18 mouse cellular contexts compared by ENCODE assay signal in the genomic region with DNA sequence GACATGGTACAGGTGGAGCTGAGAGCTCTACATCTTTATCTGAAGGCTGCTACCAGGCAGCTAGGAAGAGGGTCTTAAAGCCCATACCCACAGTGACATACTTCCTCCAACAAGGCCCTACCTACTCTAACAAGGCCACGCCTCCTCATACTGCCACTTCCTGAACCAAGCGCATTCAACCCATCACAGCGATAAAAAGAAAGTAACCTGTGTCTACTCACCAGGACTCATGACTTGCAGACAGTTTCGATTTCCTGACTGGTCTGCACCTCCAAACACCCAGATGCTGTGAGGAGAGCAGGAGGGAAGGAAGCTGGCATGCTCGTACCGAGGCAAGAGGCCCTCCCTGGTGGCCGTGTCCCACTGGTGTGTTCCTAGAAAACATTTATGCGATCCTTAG. TPM values are rescaled to one million over a fixed set of nuclear protein-coding genes. Genes with fewer than 3 reads are reported as not detected.
DNase-seq lines count a peak whose midpoint lies in the region; ATAC-seq and TF ChIP-seq lines count a peak whose summit lies in the region.
"Had no signal": no experiment of that assay in that cellular context is flagged by ENCODE, and none has a peak within 500 bp of the region (broad histone marks: within the 10 kb centered on the region; RNA-seq: fewer than 3 reads in every experiment).

No protein-coding gene starts in this region.

- TF ChIP-seq CTCF in bone marrow, adult 2 months (IDR thresholded peaks at IDR 0.05; ENCODE audit: control insufficient read depth, insufficient read depth, low read length): no peak
- no peak for TF ChIP-seq CTCF in cerebellum, adult 2 months (IDR thresholded peaks at IDR 0.05; ENCODE audit: borderline replicate concordance, insufficient read depth, low read depth, low read length)
- no peak for TF ChIP-seq CTCF in gastrocnemius, adult 2 months (IDR thresholded peaks at IDR 0.05)
- no peak for TF ChIP-seq CTCF in hindbrain, postnatal 0 days (IDR thresholded peaks at IDR 0.05; ENCODE audit: low read depth)

- peak; percentile 90 for DNase-seq in CD4-positive helper T cell, adult 2 months (ENCODE audit: low read depth, low spot score)
- peak; percentile 29 to 49 for DNase-seq in spleen, adult 18-20 months
- DNase-seq in cerebellum, adult 2 months: no peak
- no peak for DNase-seq in gastrocnemius, adult 2 months
- DNase-seq in hindbrain, postnatal 0 days (ENCODE audit: low spot score): no peak
- DNase-seq: embryo, embryonic 11 days; heart, postnatal 4 days; kidney, adult 9 months; right cerebral cortex, postnatal 25 days had no signal

- no peaks in the 10 kb centered on the region for H3K27me3 ChIP-seq in liver, embryonic 16.5 days (ENCODE audit: control insufficient read depth, insufficient read depth, low read depth, low read length)
- H3K27me3 ChIP-seq in kidney, embryonic 15.5 days: no peaks in the 10 kb centered on the region
- no peaks in the 10 kb centered on the region for H3K27me3 ChIP-seq in cerebellum, adult 2 months (ENCODE audit: control insufficient read depth, insufficient read depth, low read length)
- H3K27me3 ChIP-seq in hindbrain, postnatal 0 days (ENCODE audit: insufficient read depth, low read length): no peaks in the 10 kb centered on the region
- H3K27me3 ChIP-seq: limb, embryonic 12.5 days had no signal

- WGBS in bone marrow, adult 2 months: 4% methylated on average over 8 of the region's 8 CpGs
- 64% methylated on average over 8 of the region's 8 CpGs for WGBS in liver, embryonic 16.5 days (ENCODE audit: insufficient replicate concordance)
- 94% methylated on average over 8 of the region's 8 CpGs for WGBS in kidney, embryonic 15.5 days
- 93% methylated on average over 8 of the region's 8 CpGs for WGBS in cerebellum, adult 2 months
- 91% methylated on average over 8 of the region's 8 CpGs for WGBS in hindbrain, postnatal 0 days

- no peaks in the 10 kb centered on the region for H3K9me3 ChIP-seq in liver, embryonic 16.5 days (replicated peaks; ENCODE audit: control insufficient read depth, low read length)
- H3K9me3 ChIP-seq in kidney, embryonic 15.5 days (replicated peaks): no peaks in the 10 kb centered on the region
- no peaks in the 10 kb centered on the region for H3K9me3 ChIP-seq in hindbrain, postnatal 0 days (ENCODE audit: low read length)
- H3K9me3 ChIP-seq: limb, embryonic 12.5 days had no signal

- peak overlapping the region; percentile 83 for H3K4me3 ChIP-seq in bone marrow, adult 2 months (replicated peaks; ENCODE audit: control insufficient read depth, low read depth, low read length)
- peak overlapping the region; percentile 14 for H3K4me3 ChIP-seq in liver, embryonic 16.5 days (ENCODE audit: low read depth, low read length)
- no peak overlapping the region for H3K4me3 ChIP-seq in kidney, embryonic 15.5 days (replicated peaks)
- no peak overlapping the region for H3K4me3 ChIP-seq in cerebellum, adult 2 months (replicated peaks; ENCODE audit: insufficient read depth, low read depth, low read length)
- no peak overlapping the region for H3K4me3 ChIP-seq in gastrocnemius, adult 2 months
- H3K4me3 ChIP-seq in hindbrain, postnatal 0 days (ENCODE audit: low read length): no peak overlapping the region
- H3K4me3 ChIP-seq: limb, embryonic 12.5 days had no signal

- ATAC-seq in liver, embryonic 16.5 days (ENCODE audit: low read depth): no peak
- ATAC-seq in kidney, embryonic 15.5 days (replicated peaks; ENCODE audit: low FRiP score): no peak
- ATAC-seq in hindbrain, postnatal 0 days: no peak
- ATAC-seq: forebrain, embryonic 16.5 days had no signal

- intact Hi-C loops in gastrocnemius, adult 2 months (cut with DNase I): no loop called here

- no peak overlapping the region for H3K9ac ChIP-seq in liver, embryonic 16.5 days (ENCODE audit: low read depth, low read length)
- H3K9ac ChIP-seq in kidney, embryonic 15.5 days: no peak overlapping the region
- no peak overlapping the region for H3K9ac ChIP-seq in hindbrain, postnatal 0 days (replicated peaks; ENCODE audit: low read length)
- H3K9ac ChIP-seq: limb, embryonic 12.5 days had no signal

- peaks cover 7% of the 10 kb centered on the region for H3K36me3 ChIP-seq in liver, embryonic 16.5 days (ENCODE audit: control insufficient read depth, insufficient read depth)
- H3K36me3 ChIP-seq in kidney, embryonic 15.5 days: peaks cover 67% of the 10 kb centered on the region
- H3K36me3 ChIP-seq in hindbrain, postnatal 0 days (ENCODE audit: insufficient read depth, low read length): peaks cover 7% of the 10 kb centered on the region; the same call in 1 of the 2 replicates

- peaks cover 1% of the 10 kb centered on the region; the same call in 1 of the 2 replicates for H3K4me1 ChIP-seq in bone marrow, adult 2 months (ENCODE audit: control insufficient read depth, insufficient read depth, low read length)
- no peaks in the 10 kb centered on the region for H3K4me1 ChIP-seq in liver, embryonic 16.5 days (ENCODE audit: control insufficient read depth, low read depth, low read length)
- no peaks in the 10 kb centered on the region for H3K4me1 ChIP-seq in kidney, embryonic 15.5 days
- H3K4me1 ChIP-seq in cerebellum, adult 2 months (ENCODE audit: control insufficient read depth, insufficient read depth, low read length): no peaks in the 10 kb centered on the region
- H3K4me1 ChIP-seq in hindbrain, postnatal 0 days (ENCODE audit: insufficient read depth, low read length): no peaks in the 10 kb centered on the region
- H3K4me1 ChIP-seq: limb, embryonic 12.5 days had no signal

- TF ChIP-seq POLR2A in bone marrow, adult 2 months (IDR thresholded peaks at IDR 0.05; ENCODE audit: borderline replicate concordance, control insufficient read depth, low read depth, low read length): no peak
- TF ChIP-seq POLR2A in cerebellum, adult 2 months (IDR thresholded peaks at IDR 0.05; ENCODE audit: borderline replicate concordance, insufficient read depth, low read length): no peak

- peak overlapping the region; percentile 60 for H3K27ac ChIP-seq in bone marrow, adult 2 months (ENCODE audit: control insufficient read depth, insufficient read depth, low read depth, low read length, poor library complexity)
- peak overlapping the region; percentile 4; the same call in 1 of the 2 replicates for H3K27ac ChIP-seq in liver, embryonic 16.5 days (ENCODE audit: low read length)
- no peak overlapping the region for H3K27ac ChIP-seq in kidney, embryonic 15.5 days
- H3K27ac ChIP-seq in cerebellum, adult 2 months (ENCODE audit: insufficient read depth, low read length): no peak overlapping the region
- no peak overlapping the region for H3K27ac ChIP-seq in gastrocnemius, adult 2 months
- H3K27ac ChIP-seq in hindbrain, postnatal 0 days: no peak overlapping the region
- H3K27ac ChIP-seq: limb, embryonic 12.5 days had no signal

- peak overlapping the region; percentile 25 for H3K4me2 ChIP-seq in liver, embryonic 16.5 days (ENCODE audit: low read depth, low read length)
- no peak overlapping the region for H3K4me2 ChIP-seq in kidney, embryonic 15.5 days
- H3K4me2 ChIP-seq in hindbrain, postnatal 0 days (ENCODE audit: low read depth, low read length): no peak overlapping the region
- H3K4me2 ChIP-seq: limb, embryonic 12.5 days; midbrain, embryonic 11.5 days had no signal

RNA-seq across cellular contexts. Expression of a gene that starts 9.4 kb away (rescaled TPM):
- 16.6 and 22.5 TPM in 2 replicates for polyA plus RNA-seq in bone marrow, adult 2 months (2011; ENCODE audit: insufficient read depth, insufficient read length, low replicate concordance, missing spikeins)
- 17.3 and 22.5 TPM in 2 replicates for polyA plus RNA-seq in liver, embryonic 16.5 days (2015; fragmentation: Nextera tagmentation; extraction: Ambion mirVana)
- polyA plus RNA-seq in kidney, embryonic 15.5 days (2015; fragmentation: Nextera tagmentation; extraction: Ambion mirVana): 36.3 and 42.8 TPM in 2 replicates
- 43.2 and 46.8 TPM in 2 replicates for polyA plus RNA-seq in cerebellum, adult 2 months (2012; rRNA removed)
- total RNA-seq in gastrocnemius, adult 2 months (2021): 1 to 10 TPM; 7.9 to 8.3 TPM
- total RNA-seq in hindbrain, postnatal 0 days (2014; rRNA removed): 15.8 and 19.0 TPM in 2 replicates
- 28.2 and 28.8 TPM in 2 replicates for polyA plus RNA-seq in hindbrain, postnatal 0 days (2015; fragmentation: Nextera tagmentation; extraction: Ambion mirVana)

RNA-seq across cellular contexts. Expression of a gene that starts 18.5 kb away (rescaled TPM):
- polyA plus RNA-seq in bone marrow, adult 2 months (2011; ENCODE audit: insufficient read depth, insufficient read length, low replicate concordance, missing spikeins): 114 and 246 TPM in 2 replicates
- polyA plus RNA-seq in liver, embryonic 16.5 days (2015; fragmentation: Nextera tagmentation; extraction: Ambion mirVana): 538 and 557 TPM in 2 replicates
- polyA plus RNA-seq in kidney, embryonic 15.5 days (2015; fragmentation: Nextera tagmentation; extraction: Ambion mirVana): 989 and 1,038 TPM in 2 replicates
- 226 and 249 TPM in 2 replicates for polyA plus RNA-seq in cerebellum, adult 2 months (2012; rRNA removed)
- 100 to 1,000 TPM; 174 to 245 TPM for total RNA-seq in gastrocnemius, adult 2 months (2021)
- 148 and 186 TPM in 2 replicates for total RNA-seq in hindbrain, postnatal 0 days (2014; rRNA removed)
- polyA plus RNA-seq in hindbrain, postnatal 0 days (2015; fragmentation: Nextera tagmentation; extraction: Ambion mirVana): 321 and 322 TPM in 2 replicates

RNA-seq across cellular contexts. Expression of a gene that starts 35.2 kb away (rescaled TPM):
- polyA plus RNA-seq in bone marrow, adult 2 months (2011; ENCODE audit: insufficient read depth, insufficient read length, low replicate concordance, missing spikeins): 41.6 and 42.5 TPM in 2 replicates
- 91.2 and 94.6 TPM in 2 replicates for polyA plus RNA-seq in liver, embryonic 16.5 days (2015; fragmentation: Nextera tagmentation; extraction: Ambion mirVana)
- 81.3 and 84.6 TPM in 2 replicates for polyA plus RNA-seq in kidney, embryonic 15.5 days (2015; fragmentation: Nextera tagmentation; extraction: Ambion mirVana)
- 49.4 and 52.8 TPM in 2 replicates for polyA plus RNA-seq in cerebellum, adult 2 months (2012; rRNA removed)
- 10 to 100 TPM; 34.0 to 35.5 TPM for total RNA-seq in gastrocnemius, adult 2 months (2021)
- 71.2 and 74.0 TPM in 2 replicates for total RNA-seq in hindbrain, postnatal 0 days (2014; rRNA removed)
- polyA plus RNA-seq in hindbrain, postnatal 0 days (2015; fragmentation: Nextera tagmentation; extraction: Ambion mirVana): 79.8 and 80.8 TPM in 2 replicates

RNA-seq across cellular contexts. Expression of a gene that starts 35.8 kb away (rescaled TPM):
- 37.9 and 39.2 TPM in 2 replicates for polyA plus RNA-seq in bone marrow, adult 2 months (2011; ENCODE audit: insufficient read depth, insufficient read length, low replicate concordance, missing spikeins)
- 51.0 and 52.9 TPM in 2 replicates for polyA plus RNA-seq in liver, embryonic 16.5 days (2015; fragmentation: Nextera tagmentation; extraction: Ambion mirVana)
- 79.3 and 82.0 TPM in 2 replicates for polyA plus RNA-seq in kidney, embryonic 15.5 days (2015; fragmentation: Nextera tagmentation; extraction: Ambion mirVana)
- 71.4 and 77.5 TPM in 2 replicates for polyA plus RNA-seq in cerebellum, adult 2 months (2012; rRNA removed)
- total RNA-seq in gastrocnemius, adult 2 months (2021): 10 to 100 TPM; 52.5 to 53.2 TPM
- 94.9 and 112 TPM in 2 replicates for total RNA-seq in hindbrain, postnatal 0 days (2014; rRNA removed)
- 111 and 118 TPM in 2 replicates for polyA plus RNA-seq in hindbrain, postnatal 0 days (2015; fragmentation: Nextera tagmentation; extraction: Ambion mirVana)

RNA-seq across cellular contexts. Expression of a gene that starts 42.5 kb away (rescaled TPM):
- not detected in 2 replicates for polyA plus RNA-seq in bone marrow, adult 2 months (2011; ENCODE audit: insufficient read depth, insufficient read length, low replicate concordance, missing spikeins)
- not detected in 2 replicates for polyA plus RNA-seq in liver, embryonic 16.5 days (2015; fragmentation: Nextera tagmentation; extraction: Ambion mirVana)
- 0.16 TPM in 1 of 2 replicates, not detected in the other for polyA plus RNA-seq in kidney, embryonic 15.5 days (2015; fragmentation: Nextera tagmentation; extraction: Ambion mirVana)
- polyA plus RNA-seq in cerebellum, adult 2 months (2012; rRNA removed): not detected in 2 replicates
- total RNA-seq in gastrocnemius, adult 2 months (2021): under 1 TPM; 0.18 to 0.39 TPM
- total RNA-seq in hindbrain, postnatal 0 days (2014; rRNA removed): 0.16 TPM in 1 of 2 replicates, not detected in the other
- polyA plus RNA-seq in hindbrain, postnatal 0 days (2015; fragmentation: Nextera tagmentation; extraction: Ambion mirVana): 0.09 TPM in 1 of 2 replicates, not detected in the other
- total RNA-seq: heart, adult 8-10 months; heart, postnatal 4 days; layer of hippocampus, adult 8-10 months had no signal
- polyA plus RNA-seq: forebrain, embryonic 16.5 days; midbrain, embryonic 11.5 days; testis, adult 2 months had no signal

Comparison
In these comparisons a context has a peak if more than half of its experiments do, and no peak if none do; other contexts are left out.
1. DNase-seq: peak in CD4-positive helper T cell, adult 2 months (single experiment) and spleen, adult 18-20 months (2 of 2); none in cerebellum, adult 2 months (0 of 2), gastrocnemius, adult 2 months (single experiment) and hindbrain, postnatal 0 days (single experiment).
2. H3K27ac ChIP-seq: peak in bone marrow, adult 2 months (single experiment) and liver, embryonic 16.5 days (single experiment); none in kidney, embryonic 15.5 days (single experiment), cerebellum, adult 2 months (single experiment), gastrocnemius, adult 2 months (single experiment) and hindbrain, postnatal 0 days (single experiment).
3. H3K4me3 ChIP-seq: peak in bone marrow, adult 2 months (single experiment) and liver, embryonic 16.5 days (single experiment); none in kidney, embryonic 15.5 days (single experiment), cerebellum, adult 2 months (single experiment), gastrocnemius, adult 2 months (single experiment) and hindbrain, postnatal 0 days (single experiment).